Mouse (Mus musculus) heart, embryonic 15.5 days (tissue): ENCODE data around the gene Stard13. TPM values are rescaled to one million over a fixed set of nuclear protein-coding genes. Genes with fewer than 3 reads are reported as not detected.

ENCODE experiments used
- ATAC-seq: fragments of 200-750 bp; cut with Nextera tagmentation; replicated peaks from 2 replicates; pipeline ENCODE4 v1.8.0; 2017; ENCODE audit warnings: low read depth, moderate TSS enrichment; ENCODE audit not compliant: insufficient number of reproducible peaks, insufficient read depth, low FRiP score
- H3K27ac ChIP-seq: fragments of 300-500 bp; sonication (generic); 2 replicates; pipeline ENCODE4 v1.5.1; 2015; ENCODE audit warnings: mild to moderate bottlenecking, inconsistent platforms
- H3K27me3 ChIP-seq: fragments of 300-500 bp; sonication (generic); 2 replicates; pipeline ENCODE4 v1.6.1; 2015; ENCODE audit warnings: inconsistent platforms
- H3K36me3 ChIP-seq: fragments of 300-500 bp; sonication (generic); 2 replicates; pipeline ENCODE4 v1.6.1; 2015; ENCODE audit warnings: mild to moderate bottlenecking, inconsistent platforms
- H3K4me1 ChIP-seq: fragments of 300-500 bp; sonication (generic); replicated peaks from 2 replicates; pipeline ENCODE4 v1.6.1; 2015; ENCODE audit warnings: inconsistent platforms
- H3K4me2 ChIP-seq: fragments of 300-500 bp; sonication (generic); 2 replicates; pipeline ENCODE4 v1.6.1; 2015; ENCODE audit warnings: inconsistent platforms, mild to moderate bottlenecking, moderate library complexity
- H3K4me3 ChIP-seq: fragments of 300-500 bp; sonication (generic); 2 replicates; pipeline ENCODE4 v1.5.1; 2015; ENCODE audit warnings: mild to moderate bottlenecking, inconsistent platforms
- H3K9ac ChIP-seq: fragments of 300-500 bp; sonication (generic); 2 replicates; pipeline ENCODE4 v1.6.1; 2015; ENCODE audit warnings: mild to moderate bottlenecking, inconsistent platforms
- H3K9me3 ChIP-seq: fragments of 300-500 bp; sonication (generic); replicated peaks from 2 replicates; pipeline ENCODE4 v1.6.1; 2016; ENCODE audit warnings: inconsistent platforms
- WGBS: fragments of 180-500 bp; shearing (Covaris S2); methylation state at CpG from one replicate; pipeline ENCODE4 v1.1.7; 2015; ENCODE audit warnings: mixed read lengths; 5-methylcytosine and 5-hydroxymethylcytosine counted together
- polyA plus RNA-seq: library from polyadenylated mRNA; unstranded; fragments of >200 nt; fragmentation: Nextera tagmentation; extraction: Ambion mirVana; gene quantifications from 2 replicates; pipeline ENCODE4 v1.2.1, GENCODE M21; 2015

The Stard13 gene
- polyA plus RNA-seq, 1 experiment from 2014 or later: 3.9 TPM

GRCm38 (mm10) chr5:151028906-151029305 lies 204.7 kb downstream of the Stard13 start:
- WGBS: 70% methylated on average over 6 of the region's 6 CpGs
- H3K27ac ChIP-seq: no peak overlapping the region
- no peak overlapping the region for H3K4me2 ChIP-seq
- no peaks in the 10 kb centered on the region for H3K36me3 ChIP-seq
- H3K27me3 ChIP-seq: no peaks in the 10 kb centered on the region
- H3K4me3 ChIP-seq: no peak overlapping the region
- H3K4me1 ChIP-seq: no peaks in the 10 kb centered on the region
- no peak for ATAC-seq
- H3K9me3 ChIP-seq: no peaks in the 10 kb centered on the region
- H3K9ac ChIP-seq: no peak overlapping the region

DNA sequence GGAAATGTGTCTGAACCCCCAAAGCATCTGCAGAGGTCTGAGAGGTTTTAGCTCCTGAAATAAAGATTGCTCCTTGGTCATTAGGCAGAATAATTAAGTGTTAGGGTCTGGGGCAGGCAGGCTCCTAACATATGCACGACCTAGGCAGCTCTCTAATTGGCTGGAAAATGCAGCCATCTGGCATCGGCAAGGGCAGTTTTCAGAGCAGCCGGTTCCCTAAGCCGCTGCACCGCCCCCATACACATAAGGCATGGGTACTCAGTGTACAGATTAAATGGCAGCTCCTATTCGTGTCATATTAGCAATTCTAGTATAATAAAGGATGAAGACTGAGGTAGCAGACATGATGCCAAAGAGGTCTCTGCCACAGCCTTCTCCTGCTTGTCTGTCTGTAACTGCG lies 206.5 kb downstream of the Stard13 start:
- WGBS: 64% methylated on average over 7 of the region's 7 CpGs
- no peak overlapping the region for H3K4me2 ChIP-seq
- no peaks in the 10 kb centered on the region for H3K9me3 ChIP-seq
- H3K4me1 ChIP-seq: peaks cover 8% of the 10 kb centered on the region
- no peaks in the 10 kb centered on the region for H3K36me3 ChIP-seq
- no peak overlapping the region for H3K27ac ChIP-seq
- H3K27me3 ChIP-seq: no peaks in the 10 kb centered on the region
- no peak overlapping the region for H3K4me3 ChIP-seq
- H3K9ac ChIP-seq: no peak overlapping the region
- no peak for ATAC-seq

GRCm38 (mm10) chr5:151026069-151026468 lies 207.6 kb downstream of the Stard13 start:
- 71% methylated on average over 4 of the region's 4 CpGs for WGBS
- Histone ChIP-seq H3K4me2 (no peak overlapping the region), H3K36me3 (no peaks in the 10 kb centered on the region), H3K9me3 (no peaks in the 10 kb centered on the region), H3K4me1 (peaks cover 8% of the 10 kb centered on the region), H3K4me3 (no peak overlapping the region), H3K27me3 (no peaks in the 10 kb centered on the region), H3K9ac (no peak overlapping the region), H3K27ac (no peak overlapping the region)
- no peak for ATAC-seq

GRCm38 (mm10) chr5:151024483-151024882 lies 209.2 kb downstream of the Stard13 start:
- no peak for ATAC-seq
- H3K4me2 ChIP-seq: no peak overlapping the region
- WGBS: 84% methylated on average over 2 of the region's 2 CpGs

GRCm38 (mm10) chr5:151023461-151023860 lies 210.2 kb downstream of the Stard13 start:
- peaks cover 11% of the 10 kb centered on the region for H3K4me1 ChIP-seq
- peak overlapping the region; percentile 34 for H3K4me2 ChIP-seq
- no peaks in the 10 kb centered on the region for H3K9me3 ChIP-seq
- ATAC-seq: no peak; the same call in 1 of the 2 replicates
- no peaks in the 10 kb centered on the region for H3K36me3 ChIP-seq
- 17% methylated on average over 8 of the region's 8 CpGs for WGBS
- no peak overlapping the region for H3K9ac ChIP-seq
- H3K27me3 ChIP-seq: no peaks in the 10 kb centered on the region
- H3K4me3 ChIP-seq: no peak overlapping the region
- H3K27ac ChIP-seq: peak overlapping the region; percentile 50

More at GRCm38 (mm10) chr5:151024483-151024882, 209.2 kb downstream of the Stard13 start:
- H3K27ac ChIP-seq: no peak overlapping the region
- no peaks in the 10 kb centered on the region for H3K36me3 ChIP-seq
- H3K4me3 ChIP-seq: no peak overlapping the region
- H3K4me1 ChIP-seq: peaks cover 11% of the 10 kb centered on the region
- H3K9ac ChIP-seq: no peak overlapping the region
- no peaks in the 10 kb centered on the region for H3K27me3 ChIP-seq
- H3K9me3 ChIP-seq: no peaks in the 10 kb centered on the region

- H3K4me2 ChIP-seq: peak overlapping the region; percentile 34; the same call in 1 of the 2 replicates
- WGBS: 30% methylated on average over 1 of the region's 1 CpGs
- no peak overlapping the region for H3K4me3 ChIP-seq
- H3K4me1 ChIP-seq: peaks cover 11% of the 10 kb centered on the region
- no peak for ATAC-seq
- no peak overlapping the region for H3K9ac ChIP-seq
- H3K27ac ChIP-seq: no peak overlapping the region
- no peaks in the 10 kb centered on the region for H3K27me3 ChIP-seq
- H3K36me3 ChIP-seq: no peaks in the 10 kb centered on the region
- H3K9me3 ChIP-seq: no peaks in the 10 kb centered on the region
These were observed 210.7 kb downstream of the Stard13 start for GRCm38 (mm10) chr5:151022939-151023338.

DNA sequence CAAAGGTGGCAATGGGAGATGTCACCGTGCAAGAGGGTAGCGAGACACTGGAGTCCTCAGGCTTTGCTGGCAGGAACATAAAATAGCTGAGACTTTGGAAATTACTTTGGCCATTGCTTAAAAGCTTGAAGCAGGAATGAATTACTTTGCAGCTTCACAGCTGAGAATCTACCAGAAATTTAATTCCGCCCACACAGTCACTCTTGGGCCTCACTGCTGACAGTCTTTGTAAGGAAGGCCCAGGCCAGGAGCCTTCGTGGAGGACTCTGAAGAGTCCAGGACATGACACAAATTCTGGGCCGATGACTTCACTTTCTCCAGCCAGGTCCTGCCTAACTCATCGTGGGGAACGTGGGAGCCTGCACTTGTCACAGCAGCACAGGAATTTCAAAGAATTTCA lies 211.6 kb downstream of the Stard13 start:
- no peak overlapping the region for H3K27ac ChIP-seq
- no peaks in the 10 kb centered on the region for H3K36me3 ChIP-seq
- no peaks in the 10 kb centered on the region for H3K27me3 ChIP-seq
- WGBS: 61% methylated on average over 7 of the region's 7 CpGs
- no peak overlapping the region for H3K9ac ChIP-seq
- H3K9me3 ChIP-seq: no peaks in the 10 kb centered on the region
- H3K4me2 ChIP-seq: no peak overlapping the region
- no peak overlapping the region for H3K4me3 ChIP-seq
- peaks cover 11% of the 10 kb centered on the region for H3K4me1 ChIP-seq
- no peak for ATAC-seq

DNA sequence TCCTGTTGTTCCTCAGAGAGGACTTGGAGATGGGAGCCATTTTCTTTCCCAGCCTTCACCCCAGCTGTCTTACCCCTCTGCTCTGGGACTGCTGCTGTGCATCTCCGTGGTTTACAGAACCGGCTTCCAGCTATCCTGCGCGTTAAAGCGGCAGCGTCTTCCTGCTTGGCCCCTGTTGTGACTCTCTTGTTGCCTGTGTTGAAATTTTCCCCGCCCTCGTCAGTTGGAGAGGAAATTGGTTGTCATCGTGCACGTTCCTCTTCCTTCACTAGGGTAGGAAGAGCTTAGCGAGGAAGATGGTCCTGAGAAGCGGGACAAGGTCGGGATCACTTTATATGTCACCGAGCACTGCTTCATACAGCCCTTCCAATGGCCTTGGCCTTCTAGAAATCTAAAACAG lies 212.8 kb downstream of the Stard13 start:
- Histone ChIP-seq H3K9me3 (no peaks in the 10 kb centered on the region), H3K27me3 (no peaks in the 10 kb centered on the region), H3K4me1 (peaks cover 11% of the 10 kb centered on the region), H3K9ac (no peak overlapping the region), H3K27ac (no peak overlapping the region), H3K4me2 (peak overlapping the region; percentile 26; the same call in 1 of the 2 replicates), H3K4me3 (no peak overlapping the region), H3K36me3 (no peaks in the 10 kb centered on the region)
- WGBS: 66% methylated on average over 14 of the region's 14 CpGs
- ATAC-seq: no peak

- H3K27ac ChIP-seq: no peak overlapping the region
- H3K4me3 ChIP-seq: no peak overlapping the region
- peak overlapping the region; percentile 26; the same call in 1 of the 2 replicates for H3K4me2 ChIP-seq
These were observed 213.4 kb downstream of the Stard13 start for GRCm38 (mm10) chr5:151020031-151020820.

DNA sequence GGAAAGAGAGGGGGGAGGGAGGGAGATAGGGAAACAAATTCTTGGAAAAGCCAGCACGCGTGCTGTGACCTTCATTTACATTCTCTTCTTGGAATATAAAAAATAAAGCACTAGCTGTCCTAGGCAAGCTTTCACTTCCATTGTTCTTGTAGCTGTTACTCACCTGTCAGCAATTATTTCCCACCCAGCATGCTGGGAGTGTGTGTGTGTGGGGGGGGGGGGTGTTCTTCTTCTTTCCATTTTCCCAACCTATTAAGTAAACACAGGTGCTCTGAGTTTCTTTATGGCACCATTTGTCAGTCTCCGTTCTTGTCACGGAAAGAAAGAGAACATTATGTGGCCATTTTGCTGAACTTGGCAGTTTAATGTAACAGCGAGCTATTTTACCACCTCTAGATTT lies 214.7 kb downstream of the Stard13 start:
- Histone ChIP-seq H3K9ac (no peak overlapping the region), H3K4me2 (no peak overlapping the region), H3K4me1 (peaks cover 11% of the 10 kb centered on the region), H3K4me3 (no peak overlapping the region), H3K9me3 (no peaks in the 10 kb centered on the region), H3K36me3 (no peaks in the 10 kb centered on the region), H3K27ac (no peak overlapping the region), H3K27me3 (no peaks in the 10 kb centered on the region)
- 67% methylated on average over 5 of the region's 5 CpGs for WGBS
- no peak for ATAC-seq

More at GRCm38 (mm10) chr5:151020031-151020820, 213.4 kb downstream of the Stard13 start:
- no peak for ATAC-seq
- 66% methylated on average over 13 of the region's 13 CpGs for WGBS
- no peaks in the 10 kb centered on the region for H3K27me3 ChIP-seq
- H3K9me3 ChIP-seq: no peaks in the 10 kb centered on the region
- H3K36me3 ChIP-seq: no peaks in the 10 kb centered on the region
- H3K9ac ChIP-seq: no peak overlapping the region
- H3K4me1 ChIP-seq: peaks cover 11% of the 10 kb centered on the region

- Histone ChIP-seq H3K36me3 (no peaks in the 10 kb centered on the region), H3K9ac (no peak overlapping the region), H3K9me3 (no peaks in the 10 kb centered on the region), H3K4me2 (no peak overlapping the region), H3K4me1 (peaks cover 9% of the 10 kb centered on the region), H3K4me3 (no peak overlapping the region), H3K27ac (no peak overlapping the region), H3K27me3 (no peaks in the 10 kb centered on the region)
- no peak for ATAC-seq
- WGBS: 79% methylated on average over 5 of the region's 5 CpGs
These were observed 215.2 kb downstream of the Stard13 start for GRCm38 (mm10) chr5:151018450-151018849.

DNA sequence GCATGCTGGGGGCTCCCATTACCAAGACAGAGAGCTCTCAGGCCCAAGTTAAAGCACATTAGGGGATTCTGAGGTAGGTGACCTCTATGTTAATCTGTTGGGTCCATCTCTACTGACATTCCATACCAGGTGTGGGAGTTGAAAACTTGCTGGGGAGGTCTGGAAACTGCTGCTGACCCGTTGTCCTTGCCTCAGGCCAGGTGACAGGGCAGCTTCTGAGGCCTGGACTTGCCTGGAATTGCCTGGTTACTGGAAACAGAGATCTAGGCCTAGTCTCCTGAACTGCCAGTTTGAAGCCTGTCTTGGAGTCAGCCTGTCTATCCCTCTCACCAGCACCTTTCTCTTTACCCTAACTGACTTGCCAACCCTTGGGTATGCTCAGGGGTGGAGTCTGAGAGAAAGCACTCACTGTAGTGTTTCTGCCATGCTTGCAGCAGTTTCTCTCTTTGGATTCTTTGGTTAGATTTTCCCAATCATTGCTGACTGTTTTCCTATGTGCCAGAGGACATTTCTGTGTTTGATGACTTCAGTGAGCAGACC lies 229.3 kb downstream of the Stard13 start:
- Histone ChIP-seq H3K4me1 (no peaks in the 10 kb centered on the region), H3K9ac (no peak overlapping the region), H3K36me3 (no peaks in the 10 kb centered on the region), H3K4me2 (no peak overlapping the region), H3K4me3 (no peak overlapping the region), H3K27me3 (no peaks in the 10 kb centered on the region), H3K27ac (no peak overlapping the region), H3K9me3 (no peaks in the 10 kb centered on the region)
- WGBS: 75% methylated on average over 1 of the region's 1 CpGs
- no peak for ATAC-seq
